13 mouse cellular contexts compared by ENCODE assay signal in genomic region chr14:111672942-111673341, GRCm38 (mm10). TPM values are rescaled to one million over a fixed set of nuclear protein-coding genes. Genes with fewer than 3 reads are reported as not detected.
DNase-seq lines count a peak whose midpoint lies in the region; ATAC-seq and TF ChIP-seq lines count a peak whose summit lies in the region.
"Had no signal": no experiment of that assay in that cellular context is flagged by ENCODE, and none has a peak within 500 bp of the region (broad histone marks: within the 10 kb centered on the region; RNA-seq: fewer than 3 reads in every experiment).

No protein-coding gene starts in this region.

- no peak overlapping the region for H3K9ac ChIP-seq in heart, postnatal 0 days (replicated peaks; ENCODE audit: low read depth, low read length)
- no peak overlapping the region for H3K9ac ChIP-seq in midbrain, embryonic 11.5 days (ENCODE audit: low read length)
- no peak overlapping the region for H3K9ac ChIP-seq in midbrain, embryonic 15.5 days
- H3K9ac ChIP-seq: heart, embryonic 15.5 days; liver, postnatal 0 days had no signal

- 31% methylated on average over 1 of the region's 1 CpGs for WGBS in heart, postnatal 0 days
- WGBS in midbrain, embryonic 11.5 days, result 55% methylated on average over 1 of the region's 1 CpGs
- 28% methylated on average over 1 of the region's 1 CpGs for WGBS in midbrain, embryonic 15.5 days

- TF ChIP-seq POLR2A in brain, embryonic 14.5 days (IDR thresholded peaks at IDR 0.05; ENCODE audit: borderline replicate concordance, extremely low read depth, insufficient read depth, insufficient read length, poor library complexity, severe bottlenecking), result no peak

- peak; percentile 63 for TF ChIP-seq CTCF in heart, postnatal 0 days (IDR thresholded peaks at IDR 0.05; ENCODE audit: low read depth)
- peak; percentile 47; the same call in 1 of the 2 replicates for TF ChIP-seq CTCF in brain, embryonic 14.5 days (IDR thresholded peaks at IDR 0.05; ENCODE audit: borderline replicate concordance, extremely low read depth, insufficient read depth, insufficient read length)

- H3K4me3 ChIP-seq in heart, postnatal 0 days (ENCODE audit: low read depth, low read length), result no peak overlapping the region
- H3K4me3 ChIP-seq in midbrain, embryonic 11.5 days (ENCODE audit: low read depth, low read length), result no peak overlapping the region
- no peak overlapping the region for H3K4me3 ChIP-seq in midbrain, embryonic 15.5 days
- H3K4me3 ChIP-seq: heart, embryonic 15.5 days had no signal

- H3K27me3 ChIP-seq in heart, postnatal 0 days (ENCODE audit: control insufficient read depth, insufficient read depth, low read length), result peaks cover 9% of the 10 kb centered on the region; the same call in 1 of the 2 replicates
- no peaks in the 10 kb centered on the region for H3K27me3 ChIP-seq in midbrain, embryonic 11.5 days (ENCODE audit: control insufficient read depth, insufficient read depth, low read length)
- no peaks in the 10 kb centered on the region for H3K27me3 ChIP-seq in midbrain, embryonic 15.5 days (replicated peaks)
- H3K27me3 ChIP-seq: CH12.LX had no signal

- no peak for TF ChIP-seq EP300 in heart, postnatal 0 days (IDR thresholded peaks at IDR 0.05; ENCODE audit: low read depth)

- H3K27ac ChIP-seq in heart, postnatal 0 days (ENCODE audit: low read depth), result no peak overlapping the region
- no peak overlapping the region for H3K27ac ChIP-seq in midbrain, embryonic 11.5 days (ENCODE audit: low read depth, low read length)
- H3K27ac ChIP-seq in midbrain, embryonic 15.5 days, result no peak overlapping the region
- H3K27ac ChIP-seq: heart, embryonic 15.5 days had no signal

- H3K36me3 ChIP-seq in heart, postnatal 0 days (replicated peaks; ENCODE audit: control insufficient read depth, insufficient read depth, low read length), result no peaks in the 10 kb centered on the region
- no peaks in the 10 kb centered on the region for H3K36me3 ChIP-seq in midbrain, embryonic 11.5 days (ENCODE audit: control insufficient read depth, insufficient read depth, low read length)
- no peaks in the 10 kb centered on the region for H3K36me3 ChIP-seq in midbrain, embryonic 15.5 days (replicated peaks)
- H3K36me3 ChIP-seq: heart, embryonic 15.5 days had no signal

- no peak for DNase-seq in heart, postnatal 0 days (ENCODE audit: low spot score)
- no peak for DNase-seq in heart, adult 18-20 months
- peak; percentile 78 for DNase-seq in midbrain, embryonic 11.5 days (ENCODE audit: low spot score, missing footprints)
- peak; percentile 86 for DNase-seq in brain, embryonic 14.5 days (ENCODE audit: low read depth)
- peak; percentile 62 for DNase-seq in retina, embryonic 14.5 days (ENCODE audit: low spot score)
- DNase-seq in kidney, postnatal 4 days, result no peak
- DNase-seq: cerebellum, postnatal 36 days; liver, postnatal 0 days; right cerebral cortex, postnatal 4 days had no signal

- no peaks in the 10 kb centered on the region for H3K9me3 ChIP-seq in heart, postnatal 0 days (replicated peaks; ENCODE audit: control insufficient read depth, low read length)
- H3K9me3 ChIP-seq in midbrain, embryonic 11.5 days (ENCODE audit: control insufficient read depth, low read length), result no peaks in the 10 kb centered on the region
- H3K9me3 ChIP-seq in midbrain, embryonic 15.5 days, result no peaks in the 10 kb centered on the region
- H3K9me3 ChIP-seq: heart, embryonic 15.5 days had no signal

- H3K4me2 ChIP-seq in heart, postnatal 0 days (ENCODE audit: low read depth, low read length), result no peak overlapping the region
- no peak overlapping the region for H3K4me2 ChIP-seq in midbrain, embryonic 11.5 days
- H3K4me2 ChIP-seq in midbrain, embryonic 15.5 days, result no peak overlapping the region
- H3K4me2 ChIP-seq: heart, embryonic 15.5 days had no signal

- H3K4me1 ChIP-seq in heart, postnatal 0 days (ENCODE audit: control insufficient read depth, insufficient read depth), result 0 out of 2 replicates have a peak, but pooled peaks cover 5% of the 10 kb centered on the region
- peaks cover 5% of the 10 kb centered on the region for H3K4me1 ChIP-seq in midbrain, embryonic 11.5 days (ENCODE audit: control insufficient read depth, insufficient read depth, low read length)
- peaks cover 7% of the 10 kb centered on the region; the same call in 1 of the 2 replicates for H3K4me1 ChIP-seq in midbrain, embryonic 15.5 days

- no peak for ATAC-seq in heart, postnatal 0 days (ENCODE audit: insufficient read depth, low read depth)
- no peak for ATAC-seq in midbrain, embryonic 11.5 days (ENCODE audit: low FRiP score)
- no peak for ATAC-seq in midbrain, embryonic 15.5 days (replicated peaks)
- ATAC-seq: intestine, embryonic 16.5 days; liver, postnatal 0 days had no signal

RNA-seq across cellular contexts. Expression of gene Slitrk5, which starts 2.0 kb away (rescaled TPM):
- 0.31 and 2.0 TPM in 2 replicates for total RNA-seq in heart, postnatal 0 days (2014; rRNA removed; ENCODE audit: low replicate concordance)
- polyA plus RNA-seq in heart, postnatal 0 days (2015; fragmentation: Nextera tagmentation; extraction: Ambion mirVana), result 1.2 and 1.3 TPM in 2 replicates
- under 1 TPM in 1 of 2 experiments, not detected in 1; 0.05 TPM for total RNA-seq in heart, adult 18-20 months (2021)
- 15.2 and 16.4 TPM in 2 replicates for polyA plus RNA-seq in midbrain, embryonic 11.5 days (2014; fragmentation: Nextera tagmentation; extraction: Ambion mirVana)
- 31.8 and 35.1 TPM in 2 replicates for polyA plus RNA-seq in midbrain, embryonic 15.5 days (2015; fragmentation: Nextera tagmentation; extraction: Ambion mirVana)
- polyA plus RNA-seq in brain, embryonic 14.5 days (2012; rRNA removed), result 18.3 and 27.3 TPM in 2 replicates
- total RNA-seq: CH12.LX had no signal
- polyA plus RNA-seq: liver, postnatal 0 days had no signal

Comparison
In these comparisons a context has a peak if more than half of its experiments do, and no peak if none do; other contexts are left out.
1. DNase-seq: peak in midbrain, embryonic 11.5 days (single experiment), brain, embryonic 14.5 days (single experiment) and retina, embryonic 14.5 days (single experiment); none in heart, postnatal 0 days (single experiment), heart, adult 18-20 months (0 of 2) and kidney, postnatal 4 days (0 of 2).